Mouse (Mus musculus): ENCODE measurements at regions not wholly inside any gene's neighbourhood (a gene's known extent, or its start where the extent isn't known, plus 50 kb on each side); places are given as distances from the start of the nearest gene placed in this dataset.

- H3K4me3 ChIP-seq (ENCODE audit: low read length): no peak overlapping the region
- no peak overlapping the region for H3K27ac ChIP-seq
- no peak for TF ChIP-seq CTCF (IDR thresholded peaks at IDR 0.05; ENCODE audit: low read depth)
- 0 out of 2 replicates have a peak, but pooled peaks cover 4% of the 10 kb centered on the region for H3K4me1 ChIP-seq (ENCODE audit: insufficient read depth, low read length)
- H3K4me2 ChIP-seq (ENCODE audit: low read depth, low read length): no peak overlapping the region
- WGBS: 27% methylated on average over 9 of the region's 9 CpGs
- H3K36me3 ChIP-seq (ENCODE audit: insufficient read depth, low read length): no peaks in the 10 kb centered on the region
- ATAC-seq: no peak
- no peak overlapping the region for H3K9ac ChIP-seq (replicated peaks; ENCODE audit: low read length)
- no peaks in the 10 kb centered on the region for H3K27me3 ChIP-seq (ENCODE audit: insufficient read depth, low read length)
- no peak for DNase-seq (ENCODE audit: low spot score)
- no peaks in the 10 kb centered on the region for H3K9me3 ChIP-seq (ENCODE audit: low read length)
These were observed 320.2 kb downstream of the Irs2 start for GRCm38 (mm10) chr8:10687867-10688561.
